Mouse (Mus musculus) neural tube, embryonic 12.5 days (tissue): ENCODE measurements around the gene Il2rb. TPM values are rescaled to one million over a fixed set of nuclear protein-coding genes. Genes with fewer than 3 reads are reported as not detected.

Experiments
- ATAC-seq: fragments of 200-750 bp; cut with Nextera tagmentation; 2 replicates; pipeline ENCODE4 v1.8.0; 2017; ENCODE audit warnings: low read depth, mild to moderate bottlenecking, moderate TSS enrichment, moderate library complexity; ENCODE audit not compliant: low FRiP score
- H3K27ac ChIP-seq: fragments of 300-500 bp; sonication (generic); 2 replicates; pipeline ENCODE4 v1.5.1; 2016
- H3K27me3 ChIP-seq: fragments of 300-500 bp; sonication (generic); replicated peaks from 2 replicates; pipeline ENCODE4 v1.6.1; 2016; ENCODE audit warnings: mild to moderate bottlenecking
- H3K36me3 ChIP-seq: fragments of 300-500 bp; sonication (generic); 2 replicates; pipeline ENCODE4 v1.6.1; 2016; ENCODE audit warnings: mild to moderate bottlenecking
- H3K4me1 ChIP-seq: fragments of 300-500 bp; sonication (generic); 2 replicates; pipeline ENCODE4 v1.6.1; 2016
- H3K4me2 ChIP-seq: fragments of 300-500 bp; sonication (generic); replicated peaks from 2 replicates; pipeline ENCODE4 v1.6.1; 2016; ENCODE audit warnings: mild to moderate bottlenecking
- H3K4me3 ChIP-seq: fragments of 300-500 bp; sonication (generic); 2 replicates; pipeline ENCODE4 v1.5.1; 2016
- H3K9ac ChIP-seq: fragments of 300-500 bp; sonication (generic); 2 replicates; pipeline ENCODE4 v1.6.1; 2016; ENCODE audit warnings: mild to moderate bottlenecking
- H3K9me3 ChIP-seq: fragments of 300-500 bp; sonication (generic); 2 replicates; pipeline ENCODE4 v1.6.1; 2016; ENCODE audit warnings: mild to moderate bottlenecking
- WGBS: fragments of 180-500 bp; shearing (Covaris S2); methylation state at CpG from one replicate; pipeline ENCODE4 v1.1.7; 2016; 5-methylcytosine and 5-hydroxymethylcytosine counted together
- polyA plus RNA-seq: library from polyadenylated mRNA; unstranded; fragments of >200 nt; fragmentation: Nextera tagmentation; extraction: Ambion mirVana; gene quantifications from 2 replicates; pipeline ENCODE4 v1.2.1, GENCODE M21; 2016

The Il2rb gene
- polyA plus RNA-seq, 1 experiment from 2014 or later, result not detected

- Histone ChIP-seq H3K4me1 (no peaks in the 10 kb centered on the region), H3K27ac (no peak overlapping the region), H3K4me3 (no peak overlapping the region), H3K4me2 (no peak overlapping the region), H3K27me3 (no peaks in the 10 kb centered on the region), H3K9me3 (no peaks in the 10 kb centered on the region), H3K36me3 (no peaks in the 10 kb centered on the region), H3K9ac (no peak overlapping the region)
- 81% methylated on average over 10 of the region's 10 CpGs for WGBS
- ATAC-seq, result no peak
Observed at GRCm38 (mm10) chr15:78493401-78494010, 1.6 kb downstream of the Il2rb start.

GRCm38 (mm10) chr15:78491301-78491700 is 3.8 kb downstream of the Il2rb start:
- ATAC-seq, result no peak
- H3K27ac ChIP-seq, result no peak overlapping the region
- H3K27me3 ChIP-seq, result no peaks in the 10 kb centered on the region; the same call in 1 of the 2 replicates
- H3K4me2 ChIP-seq, result no peak overlapping the region
- H3K36me3 ChIP-seq, result no peaks in the 10 kb centered on the region
- H3K9me3 ChIP-seq, result no peaks in the 10 kb centered on the region
- no peak overlapping the region for H3K4me3 ChIP-seq
- 75% methylated on average over 3 of the region's 3 CpGs for WGBS
- no peaks in the 10 kb centered on the region for H3K4me1 ChIP-seq
- H3K9ac ChIP-seq, result no peak overlapping the region

GRCm38 (mm10) chr15:78489906-78490305 is 5.2 kb downstream of the Il2rb start:
- Histone ChIP-seq H3K27me3 (no peaks in the 10 kb centered on the region; the same call in 1 of the 2 replicates), H3K4me2 (no peak overlapping the region), H3K36me3 (no peaks in the 10 kb centered on the region), H3K4me1 (no peaks in the 10 kb centered on the region), H3K4me3 (no peak overlapping the region), H3K9me3 (no peaks in the 10 kb centered on the region), H3K9ac (no peak overlapping the region), H3K27ac (no peak overlapping the region)
- WGBS, result 84% methylated on average over 8 of the region's 8 CpGs
- ATAC-seq, result no peak

- Histone ChIP-seq H3K36me3 (no peaks in the 10 kb centered on the region), H3K9ac (no peak overlapping the region), H3K9me3 (no peaks in the 10 kb centered on the region), H3K4me3 (no peak overlapping the region), H3K27ac (no peak overlapping the region), H3K4me1 (no peaks in the 10 kb centered on the region), H3K4me2 (no peak overlapping the region), H3K27me3 (no peaks in the 10 kb centered on the region; the same call in 1 of the 2 replicates)
- no peak for ATAC-seq
- 96% methylated on average over 3 of the region's 3 CpGs for WGBS
Observed at GRCm38 (mm10) chr15:78489248-78489647, 5.8 kb downstream of the Il2rb start.

- no peak overlapping the region for H3K9ac ChIP-seq
- H3K27me3 ChIP-seq, result no peaks in the 10 kb centered on the region; the same call in 1 of the 2 replicates
- no peak overlapping the region for H3K4me3 ChIP-seq
- no peak for ATAC-seq
- no peak overlapping the region for H3K27ac ChIP-seq
- no peaks in the 10 kb centered on the region for H3K9me3 ChIP-seq
- no peaks in the 10 kb centered on the region for H3K4me1 ChIP-seq
- 71% methylated on average over 4 of the region's 4 CpGs for WGBS
- no peaks in the 10 kb centered on the region for H3K36me3 ChIP-seq
- H3K4me2 ChIP-seq, result no peak overlapping the region
Observed at GRCm38 (mm10) chr15:78487066-78487465, 8.0 kb downstream of the Il2rb start.

GRCm38 (mm10) chr15:78486564-78486963 is 8.5 kb downstream of the Il2rb start:
- H3K9me3 ChIP-seq, result no peaks in the 10 kb centered on the region
- H3K4me2 ChIP-seq, result no peak overlapping the region
- no peak overlapping the region for H3K27ac ChIP-seq
- H3K4me1 ChIP-seq, result no peaks in the 10 kb centered on the region
- no peaks in the 10 kb centered on the region for H3K36me3 ChIP-seq
- no peak for ATAC-seq
- no peaks in the 10 kb centered on the region; the same call in 1 of the 2 replicates for H3K27me3 ChIP-seq
- 100% methylated on average over 1 of the region's 1 CpGs for WGBS
- no peak overlapping the region for H3K9ac ChIP-seq
- no peak overlapping the region for H3K4me3 ChIP-seq

- H3K4me2 ChIP-seq, result no peak overlapping the region
- no peaks in the 10 kb centered on the region; the same call in 1 of the 2 replicates for H3K27me3 ChIP-seq
- H3K27ac ChIP-seq, result no peak overlapping the region
- ATAC-seq, result no peak
- H3K9ac ChIP-seq, result no peak overlapping the region
- no peak overlapping the region for H3K4me3 ChIP-seq
- no peaks in the 10 kb centered on the region for H3K9me3 ChIP-seq
- 76% methylated on average over 4 of the region's 4 CpGs for WGBS
- no peaks in the 10 kb centered on the region for H3K36me3 ChIP-seq
- no peaks in the 10 kb centered on the region for H3K4me1 ChIP-seq
Observed at GRCm38 (mm10) chr15:78483311-78483710, 11.8 kb downstream of the Il2rb start.

- no peak for ATAC-seq
- 70% methylated on average over 3 of the region's 3 CpGs for WGBS
- H3K36me3 ChIP-seq, result no peaks in the 10 kb centered on the region
Observed at GRCm38 (mm10) chr15:78482518-78482917, 12.6 kb downstream of the Il2rb start.

GRCm38 (mm10) chr15:78481448-78482000 is 13.5 kb downstream of the Il2rb start:
- H3K4me1 ChIP-seq, result no peaks in the 10 kb centered on the region
- 59% methylated on average over 9 of the region's 9 CpGs for WGBS

More at GRCm38 (mm10) chr15:78482518-78482917, 12.6 kb downstream of the Il2rb start:
- Histone ChIP-seq H3K4me1 (no peaks in the 10 kb centered on the region), H3K9ac (no peak overlapping the region), H3K9me3 (no peaks in the 10 kb centered on the region), H3K27ac (no peak overlapping the region), H3K4me2 (no peak overlapping the region), H3K27me3 (no peaks in the 10 kb centered on the region; the same call in 1 of the 2 replicates), H3K4me3 (no peak overlapping the region)

GRCm38 (mm10) chr15:78480991-78481390 is 14.1 kb downstream of the Il2rb start:
- no peak for ATAC-seq
- Histone ChIP-seq H3K36me3 (no peaks in the 10 kb centered on the region), H3K4me3 (no peak overlapping the region), H3K27ac (no peak overlapping the region), H3K9ac (no peak overlapping the region), H3K27me3 (no peaks in the 10 kb centered on the region), H3K4me2 (no peak overlapping the region), H3K4me1 (no peaks in the 10 kb centered on the region), H3K9me3 (no peaks in the 10 kb centered on the region)
- WGBS, result 82% methylated on average over 2 of the region's 2 CpGs

More at GRCm38 (mm10) chr15:78481448-78482000, 13.5 kb downstream of the Il2rb start:
- Histone ChIP-seq H3K9me3 (no peaks in the 10 kb centered on the region), H3K36me3 (no peaks in the 10 kb centered on the region), H3K4me3 (no peak overlapping the region), H3K27ac (no peak overlapping the region), H3K27me3 (no peaks in the 10 kb centered on the region; the same call in 1 of the 2 replicates), H3K9ac (no peak overlapping the region), H3K4me2 (no peak overlapping the region)
- no peak for ATAC-seq

- Histone ChIP-seq H3K4me2 (no peak overlapping the region), H3K4me3 (no peak overlapping the region), H3K9ac (no peak overlapping the region), H3K27me3 (no peaks in the 10 kb centered on the region), H3K36me3 (no peaks in the 10 kb centered on the region), H3K4me1 (no peaks in the 10 kb centered on the region), H3K27ac (no peak overlapping the region), H3K9me3 (no peaks in the 10 kb centered on the region)
- ATAC-seq, result no peak
- 77% methylated on average over 7 of the region's 7 CpGs for WGBS
Observed at GRCm38 (mm10) chr15:78480111-78480510, 15.0 kb downstream of the Il2rb start.

GRCm38 (mm10) chr15:78479470-78479869 is 15.6 kb downstream of the Il2rb start:
- H3K27ac ChIP-seq, result no peak overlapping the region
- no peak overlapping the region for H3K9ac ChIP-seq
- H3K4me1 ChIP-seq, result no peaks in the 10 kb centered on the region
- ATAC-seq, result no peak
- no peak overlapping the region for H3K4me3 ChIP-seq
- no peak overlapping the region for H3K4me2 ChIP-seq
- no peaks in the 10 kb centered on the region for H3K9me3 ChIP-seq
- no peaks in the 10 kb centered on the region for H3K27me3 ChIP-seq
- 82% methylated on average over 5 of the region's 5 CpGs for WGBS
- no peaks in the 10 kb centered on the region for H3K36me3 ChIP-seq

GRCm38 (mm10) chr15:78478073-78478472 is 17.0 kb downstream of the Il2rb start:
- Histone ChIP-seq H3K27ac (no peak overlapping the region), H3K9ac (no peak overlapping the region), H3K4me2 (no peak overlapping the region), H3K9me3 (no peaks in the 10 kb centered on the region), H3K4me3 (no peak overlapping the region), H3K27me3 (no peaks in the 10 kb centered on the region), H3K36me3 (no peaks in the 10 kb centered on the region), H3K4me1 (no peaks in the 10 kb centered on the region)
- ATAC-seq, result no peak
- WGBS, result 85% methylated on average over 4 of the region's 4 CpGs
